Mouse (Mus musculus): Measurements from ENCODE around the gene Ctps2. TPM values are rescaled to one million over a fixed set of nuclear protein-coding genes. Genes with fewer than 3 reads are reported as not detected.

Gene Ctps2
- total RNA-seq, 2 experiments from 2014 or later = 94.5 to 117 TPM

DNA sequence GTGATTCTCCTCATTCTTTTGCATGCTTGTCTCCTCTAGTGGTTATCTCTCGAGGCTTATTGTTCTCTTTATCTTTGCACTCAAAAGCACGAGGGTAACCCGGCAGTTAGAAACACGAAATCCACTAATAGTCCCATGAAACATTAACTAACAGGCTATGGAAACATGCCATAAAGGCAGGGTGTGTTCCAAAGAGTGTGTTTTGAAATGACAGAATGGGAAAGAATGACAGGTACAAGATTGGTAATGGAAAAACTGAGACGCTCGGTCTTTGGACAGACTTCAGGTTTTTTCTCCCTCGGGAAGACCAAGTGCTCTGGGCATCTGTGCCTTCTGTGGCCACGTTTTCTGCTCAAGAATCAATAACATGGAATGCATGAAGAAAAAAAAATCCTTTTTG, 66.4 kb downstream of the Ctps2 start:
- DNase-seq = no peak
- intact Hi-C loops (cut with DNase I) = no loop called here

DNA sequence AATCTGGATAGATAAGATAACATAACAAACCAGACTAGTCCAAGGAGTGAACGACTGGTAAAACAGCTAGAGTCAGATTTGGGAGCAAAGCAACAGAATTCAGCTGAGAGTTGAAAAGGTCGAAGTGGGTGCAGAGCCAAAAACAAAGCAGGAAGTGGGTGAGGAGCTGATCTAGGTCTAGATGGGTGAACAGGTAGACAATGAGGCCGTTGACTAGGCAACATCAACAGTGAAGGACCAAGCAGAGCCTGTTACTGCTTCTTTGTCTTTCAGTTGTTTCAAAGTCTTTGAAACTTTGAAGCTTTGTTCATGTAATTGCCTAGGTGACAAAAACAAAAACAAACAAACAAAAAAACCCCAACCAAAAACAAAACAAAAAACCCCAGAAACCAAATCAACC, 75.2 kb downstream of the Ctps2 start:
- intact Hi-C loops (cut with DNase I) = no loop called here
- no peak for DNase-seq

DNA sequence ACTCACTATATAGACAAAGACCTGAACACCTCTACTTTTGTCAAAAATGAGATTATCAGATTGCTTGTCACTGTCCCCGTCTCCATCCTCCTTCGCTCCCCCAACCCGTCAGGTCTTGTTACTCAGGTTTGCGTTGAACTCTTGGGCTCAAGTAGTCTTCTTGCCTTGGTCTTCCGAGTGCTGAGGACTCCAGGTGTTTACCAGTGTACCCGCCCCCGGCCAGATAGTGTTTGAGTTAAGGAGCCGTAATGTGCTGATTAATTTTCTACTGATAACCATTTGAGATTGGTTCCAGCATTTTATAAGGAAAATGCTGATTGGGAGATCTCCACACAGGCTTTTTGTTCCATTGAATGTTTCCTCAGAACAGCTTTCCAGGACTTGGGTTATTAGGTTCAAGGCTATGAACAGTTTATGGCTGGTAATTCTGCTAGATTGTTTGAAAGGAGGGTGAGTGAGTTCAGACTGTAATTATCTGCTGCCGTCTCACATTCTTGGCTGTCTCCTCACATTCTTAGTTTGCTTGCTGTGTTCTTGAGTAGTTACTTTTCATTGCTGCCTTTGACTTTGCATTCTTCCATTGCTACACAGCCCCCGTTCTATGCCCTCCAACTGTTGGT, 85.9 kb downstream of the Ctps2 start:
- intact Hi-C loops (cut with DNase I) = no loop called here
- no peak for DNase-seq

DNA sequence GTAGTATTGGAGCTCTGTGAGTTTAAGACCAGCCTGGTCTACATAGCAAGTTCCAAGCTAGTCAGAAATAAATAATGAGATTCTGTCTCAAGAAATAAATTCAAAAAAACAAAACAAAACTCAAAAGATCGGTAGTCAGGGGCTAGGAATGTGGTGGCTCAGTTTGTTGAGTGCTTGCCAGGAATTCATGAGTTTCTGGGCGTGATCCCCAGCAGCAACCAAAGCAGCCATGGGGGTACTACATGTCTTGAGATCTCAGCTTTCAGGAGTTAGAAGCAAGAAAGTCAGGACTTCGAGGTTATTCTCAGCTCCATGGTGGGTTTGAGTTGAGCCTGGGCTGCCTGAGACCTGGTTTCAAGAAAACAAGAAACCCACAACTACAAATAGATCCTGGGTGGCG, 90.4 kb downstream of the Ctps2 start:
- intact Hi-C loops (cut with DNase I) = no loop called here
- no peak for DNase-seq

DNA sequence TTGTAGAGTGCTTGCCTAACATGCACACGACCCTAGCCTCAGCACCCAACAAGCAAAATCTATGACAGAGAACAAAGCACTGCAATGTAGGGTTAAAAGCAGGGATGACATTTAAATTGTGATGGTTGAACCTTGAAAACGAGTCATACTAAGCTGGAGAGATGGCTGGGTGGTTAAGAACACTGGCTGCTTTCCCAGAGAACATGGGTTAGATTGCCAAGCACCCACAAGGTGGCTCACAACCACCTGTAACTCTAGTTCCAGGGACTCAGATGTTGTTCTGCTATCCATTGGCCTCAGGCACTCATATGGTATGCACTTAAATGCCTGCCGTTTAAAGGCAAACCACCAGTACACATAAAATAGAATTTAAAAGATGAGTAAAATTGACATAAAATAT, 91.1 kb downstream of the Ctps2 start:
- intact Hi-C loops (cut with DNase I) = no loop called here
- DNase-seq = no peak

DNA sequence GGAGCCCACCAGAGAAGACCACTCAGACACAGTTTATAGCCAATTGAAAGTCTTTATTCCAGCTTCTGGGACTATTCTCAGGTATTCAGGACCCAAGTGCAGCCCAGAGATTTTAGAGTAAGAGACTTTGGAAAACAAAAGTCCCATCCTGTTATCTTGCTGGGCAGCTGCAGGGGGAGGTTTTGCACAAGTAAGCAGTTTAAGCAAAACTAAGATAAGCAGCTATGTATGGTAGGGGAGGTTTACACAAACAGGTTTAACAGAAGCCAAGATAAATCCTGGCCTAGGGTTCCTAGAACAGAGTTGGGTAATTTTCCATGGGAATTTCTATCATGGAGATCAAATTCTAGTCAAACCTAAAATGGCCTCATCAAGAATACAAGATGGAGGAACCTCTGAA, 126.8 kb downstream of the Ctps2 start:
- DNase-seq = no peak
- intact Hi-C loops (cut with DNase I) = no loop called here

DNA sequence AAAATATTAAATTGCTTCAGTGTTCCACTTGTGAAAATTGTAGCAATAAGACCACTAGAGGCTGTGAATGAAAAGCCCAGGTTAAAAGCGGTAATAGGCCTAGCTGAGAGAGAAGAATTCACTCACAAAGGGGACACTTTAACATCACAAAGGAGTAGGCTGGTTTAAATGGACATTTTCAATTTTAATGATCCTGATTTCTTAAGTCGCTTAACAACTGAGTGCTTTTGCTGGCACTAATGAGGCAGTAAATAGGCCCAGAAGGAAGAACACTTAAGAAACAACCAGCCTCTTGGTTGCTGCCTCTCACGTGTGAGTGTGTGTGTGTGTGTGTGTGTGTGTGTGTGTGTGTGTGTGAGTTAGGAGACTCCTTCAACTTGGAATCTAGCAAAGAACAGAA, 137.7 kb downstream of the Ctps2 start:
- DNase-seq = no peak

DNA sequence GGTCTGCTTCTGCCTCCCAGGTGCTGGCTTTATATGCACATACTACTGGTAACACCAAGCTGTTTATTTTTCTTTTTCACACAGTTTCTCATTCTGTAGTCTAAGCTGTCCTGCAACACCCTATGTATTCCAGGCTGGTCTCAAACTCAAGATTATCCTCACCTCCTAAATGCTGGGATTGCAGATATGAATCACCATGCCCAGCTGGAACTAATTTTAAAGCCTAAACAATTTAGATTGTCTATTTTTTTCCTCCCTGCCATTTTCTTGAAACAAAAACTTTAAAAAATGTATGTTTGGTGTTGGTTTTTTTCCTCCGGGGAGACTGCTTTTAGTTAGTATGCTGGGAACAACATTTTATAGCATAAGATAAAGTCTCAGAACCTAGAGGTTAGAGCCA, 141.7 kb downstream of the Ctps2 start:
- intact Hi-C loops (cut with DNase I) = no loop called here
- no peak for DNase-seq

More for the DNA sequence above, 137.7 kb downstream of the Ctps2 start:
- intact Hi-C loops (cut with DNase I) = no loop called here

DNA sequence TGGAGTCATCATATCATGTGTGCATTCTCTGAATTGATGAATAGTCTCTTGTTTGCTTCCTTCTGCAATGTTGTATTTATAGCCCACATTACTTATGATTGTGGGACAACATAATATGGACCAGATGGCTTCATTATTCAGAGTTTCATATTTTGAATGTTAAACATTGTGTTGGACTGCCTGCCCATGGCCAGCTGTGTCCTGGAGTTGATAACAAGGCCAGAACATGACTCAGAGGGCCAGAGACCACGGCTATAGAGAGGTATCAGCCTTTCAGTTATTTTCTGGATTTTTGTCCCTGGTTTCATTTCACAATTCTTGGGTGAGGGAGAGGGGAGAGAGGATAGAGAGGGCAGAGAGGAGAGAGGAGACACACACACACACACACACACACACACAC, 162.9 kb downstream of the Ctps2 start:
- no peak for DNase-seq
- intact Hi-C loops (cut with DNase I) = no loop called here

Small RNAs within 50 kb of the gene (microRNA-seq; reads per million reads assigned to microRNA genes)
- not detected for gene Mir3473a

Other genes with a start within 250 kb of the Ctps2 start
- gene Rbbp7, start 140.8 kb upstream of the Ctps2 start, total RNA-seq (2021) = 100 to 1,000 TPM; 148 to 154 TPM
- 10 to 100 TPM; 12.3 to 13.7 TPM for gene Txlng, start 71.8 kb upstream of the Ctps2 start, total RNA-seq (2021)
- gene Syap1, start 12.8 kb upstream of the Ctps2 start, total RNA-seq (2021) = 10 to 100 TPM; 34.0 TPM
- not detected for gene S100g, start 63.4 kb downstream of the Ctps2 start, total RNA-seq (2021)

All from left cerebral cortex, postnatal 4 days (tissue).